Mouse (Mus musculus) ES-Bruce4 (cell line): ENCODE results near the gene Cenpl.

Experiments
- EP300 ChIP-seq: IDR thresholded peaks from 2 replicates; pipeline ENCODE4 v1.6.1; 2011; ENCODE audit warnings: low read depth, low read length; ENCODE audit not compliant: insufficient read depth
- POLR2A ChIP-seq: IDR thresholded peaks from one replicate; pipeline ENCODE4 v1.8.1; 2011; ENCODE audit warnings: low read length; ENCODE audit not compliant: insufficient read depth

DNA sequence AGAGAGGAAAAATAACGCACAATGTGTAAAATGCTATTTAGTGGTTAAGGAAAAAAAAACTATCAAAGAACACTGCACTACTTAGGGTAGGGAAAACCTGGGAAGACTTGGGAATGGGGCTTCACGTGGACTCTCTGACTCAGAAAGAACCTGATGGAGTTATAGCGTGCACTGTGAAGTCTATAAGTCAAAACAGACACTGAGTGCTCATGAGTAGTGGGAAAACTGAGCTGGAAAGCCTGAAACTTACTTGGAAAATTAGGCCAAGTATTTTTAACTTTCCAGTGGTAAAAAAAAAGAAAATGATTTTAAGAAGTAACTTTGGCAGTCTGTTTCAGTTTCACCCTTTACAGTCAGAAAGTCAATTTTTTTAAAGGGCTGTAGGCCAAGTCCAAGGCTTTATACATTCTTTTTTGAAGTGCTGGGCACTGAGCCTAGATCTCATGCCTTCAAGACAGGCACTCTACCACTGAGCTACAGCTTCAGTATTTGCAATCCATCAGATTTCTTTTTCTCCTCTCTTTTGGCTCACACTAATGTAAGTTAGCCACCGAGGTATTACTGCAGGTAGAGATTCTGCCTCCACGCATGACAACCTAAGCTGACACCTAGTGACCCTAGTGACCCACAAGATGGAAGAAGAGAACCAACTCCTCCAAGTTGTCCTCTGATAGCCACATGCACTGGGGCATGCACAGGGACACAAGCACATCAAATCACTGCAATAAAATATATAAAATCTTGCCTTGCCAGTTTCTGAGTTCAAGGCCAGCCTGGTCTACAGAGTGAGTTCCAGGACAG is 44.9 kb upstream of the Cenpl start:
- no peak for TF ChIP-seq EP300
- TF ChIP-seq POLR2A: no peak
